Mouse (Mus musculus): ENCODE measurements around the gene Adcy1. TPM values are rescaled to one million over a fixed set of nuclear protein-coding genes. Genes with fewer than 3 reads are reported as not detected.

The Adcy1 gene
- polyA plus RNA-seq, 1 experiment from 2014 or later = 12.8 TPM

DNA sequence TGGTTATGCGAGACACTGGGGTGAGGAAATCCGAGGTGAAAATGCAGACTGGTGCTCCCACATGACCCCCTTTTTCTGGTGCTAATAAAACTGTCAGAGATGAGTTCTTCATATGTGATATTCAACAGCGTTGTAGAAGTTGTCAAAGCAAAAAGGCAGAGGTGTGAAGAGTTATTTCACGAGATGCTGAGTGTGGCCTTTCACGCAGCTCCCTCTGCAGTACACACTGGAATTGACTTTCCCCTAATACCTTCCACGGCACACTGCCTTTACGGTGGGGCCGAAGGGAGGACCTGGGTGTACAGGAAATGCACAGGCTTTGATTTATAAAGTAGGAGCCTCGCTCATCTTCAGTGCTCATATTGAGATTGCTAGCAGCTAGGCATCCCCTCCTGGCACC lies 129.8 kb downstream of the Adcy1 start:
- H3K27me3 ChIP-seq = no peaks in the 10 kb centered on the region
- no peak overlapping the region for H3K4me3 ChIP-seq
- H3K36me3 ChIP-seq = no peaks in the 10 kb centered on the region
- no peak overlapping the region for H3K4me2 ChIP-seq
- H3K9ac ChIP-seq = no peak overlapping the region
- WGBS = 83% methylated on average over 9 of the region's 9 CpGs
- no peaks in the 10 kb centered on the region for H3K9me3 ChIP-seq
- no peak for ATAC-seq (ENCODE audit: low FRiP score, low read depth)
- H3K4me1 ChIP-seq (replicated peaks) = no peaks in the 10 kb centered on the region
- H3K27ac ChIP-seq (replicated peaks) = no peak overlapping the region

- H3K9me3 ChIP-seq = no peaks in the 10 kb centered on the region
- no peak for ATAC-seq (ENCODE audit: low FRiP score, low read depth)
- H3K27me3 ChIP-seq = no peaks in the 10 kb centered on the region
- H3K4me3 ChIP-seq = no peak overlapping the region
- H3K4me1 ChIP-seq (replicated peaks) = no peaks in the 10 kb centered on the region
- WGBS = 97% methylated on average over 10 of the region's 10 CpGs
- no peak overlapping the region for H3K4me2 ChIP-seq
- H3K36me3 ChIP-seq = no peaks in the 10 kb centered on the region
- H3K9ac ChIP-seq = no peak overlapping the region
- no peak overlapping the region for H3K27ac ChIP-seq (replicated peaks)
These were observed 131.4 kb downstream of the Adcy1 start for GRCm38 (mm10) chr11:7194432-7195311.

DNA sequence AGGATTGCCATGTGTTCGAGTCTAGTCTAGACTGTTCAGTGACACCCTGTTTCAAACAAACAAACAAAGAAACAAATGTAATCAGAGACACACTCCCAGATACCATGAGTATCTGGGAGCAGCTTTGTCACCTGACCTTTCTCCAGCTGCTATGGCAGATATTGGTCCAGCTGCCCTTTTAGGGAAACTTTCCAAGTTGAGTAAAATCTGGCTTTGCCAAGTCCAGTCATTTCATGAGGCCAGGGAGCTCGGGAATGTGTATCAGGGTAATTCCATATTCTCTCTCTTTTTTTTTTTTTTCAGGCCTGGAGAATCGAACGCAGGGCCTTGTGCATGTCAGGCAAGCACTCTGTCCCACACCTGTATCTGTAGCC lies 132.0 kb downstream of the Adcy1 start:
- H3K4me2 ChIP-seq = no peak overlapping the region
- H3K9me3 ChIP-seq = no peaks in the 10 kb centered on the region
- no peak for ATAC-seq (ENCODE audit: low FRiP score, low read depth)
- no peaks in the 10 kb centered on the region for H3K36me3 ChIP-seq
- no peak overlapping the region for H3K27ac ChIP-seq (replicated peaks)
- no peaks in the 10 kb centered on the region for H3K4me1 ChIP-seq (replicated peaks)
- WGBS = 93% methylated on average over 4 of the region's 4 CpGs
- no peak overlapping the region for H3K4me3 ChIP-seq
- no peak overlapping the region for H3K9ac ChIP-seq
- no peaks in the 10 kb centered on the region for H3K27me3 ChIP-seq

DNA sequence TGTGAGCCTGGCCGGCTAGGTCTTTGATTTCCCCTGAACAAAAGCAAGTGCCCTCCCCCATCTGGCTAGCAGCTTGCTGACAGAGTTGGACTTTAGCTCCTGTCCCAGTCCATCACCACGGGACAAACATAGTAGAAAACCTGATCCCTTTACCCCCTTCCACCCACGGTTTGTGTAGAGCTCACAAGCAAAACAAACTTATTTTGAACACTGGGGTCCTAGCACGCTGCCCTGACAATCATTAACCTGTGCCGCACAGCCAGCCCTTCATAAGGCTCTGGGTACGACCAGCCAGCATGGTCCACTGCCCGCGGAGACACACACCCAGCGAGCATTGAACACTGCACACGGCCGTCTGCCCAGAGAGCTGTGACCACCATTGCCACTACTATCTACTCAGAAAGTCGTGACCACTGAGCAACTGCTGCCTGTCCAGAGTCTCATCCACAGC lies 134.2 kb downstream of the Adcy1 start, which contains the start of gene Igfbp1:
TSS of gene Igfbp1 (plus strand) at position 292 of the 451 bp plus-strand sequence.
- Histone ChIP-seq H3K9ac (no peak within 1 kb of the TSS), H3K36me3 (no peaks in the 10 kb centered on the region), H3K27ac (replicated peaks) (no peak within 1 kb of the TSS), H3K4me1 (replicated peaks) (no peaks in the 10 kb centered on the region), H3K4me2 (no peak within 1 kb of the TSS), H3K9me3 (no peaks in the 10 kb centered on the region), H3K27me3 (no peaks in the 10 kb centered on the region), H3K4me3 (no peak within 1 kb of the TSS)
- WGBS = 31% methylated on average over 12 of the region's 12 CpGs
- ATAC-seq (ENCODE audit: low FRiP score, low read depth) = no peak

DNA sequence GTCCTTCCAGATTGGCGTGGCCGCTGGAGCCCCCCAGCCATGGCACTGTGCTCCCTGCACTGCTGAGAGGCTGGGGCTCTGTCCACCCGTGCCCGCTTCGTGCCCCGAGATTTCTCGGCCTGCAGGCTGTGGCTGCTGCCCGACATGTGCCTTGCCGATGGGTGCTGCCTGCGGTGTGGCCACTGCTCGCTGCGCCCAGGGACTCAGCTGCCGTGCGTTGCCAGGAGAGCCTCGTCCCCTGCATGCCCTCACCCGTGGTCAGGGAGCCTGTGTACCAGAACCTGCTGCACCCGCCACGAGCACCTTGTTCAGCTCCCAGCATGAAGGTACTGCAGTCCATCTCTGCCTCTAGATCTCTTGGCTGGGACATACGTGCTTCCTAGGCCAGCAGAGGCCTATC lies 134.7 kb downstream of the Adcy1 start:
- Histone ChIP-seq H3K9ac (no peak overlapping the region), H3K36me3 (no peaks in the 10 kb centered on the region), H3K27me3 (no peaks in the 10 kb centered on the region), H3K4me1 (replicated peaks) (no peaks in the 10 kb centered on the region), H3K9me3 (no peaks in the 10 kb centered on the region), H3K4me3 (no peak overlapping the region), H3K4me2 (no peak overlapping the region), H3K27ac (replicated peaks) (no peak overlapping the region)
- ATAC-seq (ENCODE audit: low FRiP score, low read depth) = no peak
- WGBS = 93% methylated on average over 19 of the region's 19 CpGs

DNA sequence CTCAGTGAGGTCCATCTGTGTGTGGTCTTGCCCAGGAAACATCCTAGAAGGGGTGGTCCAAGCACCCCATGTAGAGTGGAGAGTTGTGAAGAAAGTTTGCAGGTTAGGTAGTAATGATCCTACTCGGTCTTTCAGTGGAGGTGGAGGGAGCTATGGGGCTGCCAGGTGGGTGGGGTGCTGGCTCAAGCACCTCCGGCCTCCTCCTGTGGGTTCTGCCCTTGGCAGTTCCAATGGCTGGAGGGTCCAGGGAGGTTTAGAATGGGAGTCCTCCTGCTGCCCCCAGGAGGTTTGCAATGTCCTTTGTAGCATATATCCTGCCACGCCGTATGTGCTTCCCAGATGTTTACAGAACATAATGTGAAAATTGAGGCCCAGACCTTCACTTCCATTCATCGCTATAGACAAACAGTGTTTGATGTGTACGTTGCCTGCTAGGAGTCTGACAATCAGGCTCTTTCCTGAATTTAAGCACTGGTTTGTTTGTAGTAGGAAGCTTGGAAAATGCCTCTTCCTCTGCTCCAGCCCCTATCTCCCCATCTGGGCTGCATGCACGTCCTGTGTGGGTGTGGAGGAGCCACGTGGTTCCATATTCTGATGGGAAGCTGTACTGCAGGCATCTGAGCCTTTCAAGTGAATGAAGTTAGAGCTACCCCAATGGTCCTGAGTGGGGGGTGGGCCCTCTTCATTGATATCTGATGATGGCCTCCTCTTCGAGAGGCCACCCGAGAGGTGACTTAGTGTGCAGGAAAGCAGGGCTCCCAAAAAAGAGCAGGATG lies 135.4 kb downstream of the Adcy1 start:
- no peak overlapping the region for H3K9ac ChIP-seq
- H3K4me1 ChIP-seq (replicated peaks) = no peaks in the 10 kb centered on the region
- no peak overlapping the region for H3K4me3 ChIP-seq
- H3K27me3 ChIP-seq = no peaks in the 10 kb centered on the region
- H3K9me3 ChIP-seq = no peaks in the 10 kb centered on the region
- 85% methylated on average over 10 of the region's 10 CpGs for WGBS
- no peak overlapping the region for H3K4me2 ChIP-seq
- no peaks in the 10 kb centered on the region for H3K36me3 ChIP-seq
- H3K27ac ChIP-seq (replicated peaks) = no peak overlapping the region
- ATAC-seq (ENCODE audit: low FRiP score, low read depth) = peak; percentile 28; the same call in 1 of the 2 replicates

GRCm38 (mm10) chr11:7199736-7200392 lies 136.6 kb downstream of the Adcy1 start:
- 57% methylated on average over 14 of the region's 14 CpGs for WGBS
- Histone ChIP-seq H3K4me1 (replicated peaks) (no peaks in the 10 kb centered on the region), H3K9ac (no peak overlapping the region), H3K27ac (replicated peaks) (no peak overlapping the region), H3K27me3 (no peaks in the 10 kb centered on the region), H3K4me3 (no peak overlapping the region), H3K36me3 (no peaks in the 10 kb centered on the region), H3K9me3 (no peaks in the 10 kb centered on the region), H3K4me2 (no peak overlapping the region)
- 0 out of 2 replicates have a peak, but pooled peaks have one; percentile 8 for ATAC-seq (ENCODE audit: low FRiP score, low read depth)

- H3K36me3 ChIP-seq = no peaks in the 10 kb centered on the region
- H3K27ac ChIP-seq (replicated peaks) = no peak overlapping the region
- no peak overlapping the region for H3K4me2 ChIP-seq
- no peak overlapping the region for H3K9ac ChIP-seq
- H3K27me3 ChIP-seq = no peaks in the 10 kb centered on the region
- WGBS = 86% methylated on average over 9 of the region's 9 CpGs
- H3K4me3 ChIP-seq = no peak overlapping the region
- no peak for ATAC-seq (ENCODE audit: low FRiP score, low read depth)
- H3K9me3 ChIP-seq = no peaks in the 10 kb centered on the region
- no peaks in the 10 kb centered on the region for H3K4me1 ChIP-seq (replicated peaks)
These were observed 137.1 kb downstream of the Adcy1 start for GRCm38 (mm10) chr11:7200393-7200783.

GRCm38 (mm10) chr11:7202206-7202605 lies 138.9 kb downstream of the Adcy1 start:
- no peaks in the 10 kb centered on the region for H3K9me3 ChIP-seq
- no peak overlapping the region for H3K9ac ChIP-seq
- no peaks in the 10 kb centered on the region for H3K4me1 ChIP-seq (replicated peaks)
- no peak overlapping the region for H3K27ac ChIP-seq (replicated peaks)
- no peak overlapping the region for H3K4me2 ChIP-seq
- no peaks in the 10 kb centered on the region for H3K36me3 ChIP-seq
- 87% methylated on average over 7 of the region's 7 CpGs for WGBS
- H3K4me3 ChIP-seq = no peak overlapping the region
- ATAC-seq (ENCODE audit: low FRiP score, low read depth) = no peak
- no peaks in the 10 kb centered on the region for H3K27me3 ChIP-seq

DNA sequence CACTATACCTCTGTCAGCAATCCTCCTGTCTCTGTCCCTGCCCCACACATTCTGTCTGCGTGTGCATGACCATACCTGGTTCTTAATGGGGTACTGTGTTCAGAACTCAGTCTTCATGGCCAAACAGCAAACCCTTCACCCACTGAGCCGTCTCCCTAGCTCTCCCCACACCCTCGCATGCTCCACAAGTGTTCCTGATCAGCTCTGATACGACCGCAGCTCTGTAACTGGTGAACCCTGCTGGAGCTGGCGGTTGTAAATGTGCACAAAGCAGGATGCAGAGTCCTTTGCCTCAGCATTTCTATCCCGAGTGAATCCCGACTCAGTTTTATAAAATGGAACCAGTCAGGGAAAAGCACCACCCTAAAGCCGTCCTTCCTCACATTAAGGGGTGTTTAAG lies 140.6 kb downstream of the Adcy1 start:
- WGBS = 89% methylated on average over 9 of the region's 9 CpGs
- Histone ChIP-seq H3K4me1 (replicated peaks) (no peaks in the 10 kb centered on the region), H3K4me3 (no peak overlapping the region)

GRCm38 (mm10) chr11:7210343-7210742 lies 147.1 kb downstream of the Adcy1 start:
- ATAC-seq (ENCODE audit: low FRiP score, low read depth) = no peak
- Histone ChIP-seq H3K36me3 (no peaks in the 10 kb centered on the region), H3K4me2 (no peak overlapping the region), H3K27me3 (0 out of 2 replicates have a peak, but pooled peaks cover 3% of the 10 kb centered on the region), H3K4me3 (no peak overlapping the region), H3K9me3 (no peaks in the 10 kb centered on the region), H3K9ac (no peak overlapping the region), H3K4me1 (replicated peaks) (peaks cover 33% of the 10 kb centered on the region), H3K27ac (replicated peaks) (no peak overlapping the region)
- 15% methylated on average over 6 of the region's 6 CpGs for WGBS

More for the DNA sequence above, 140.6 kb downstream of the Adcy1 start:
- H3K9ac ChIP-seq = no peak overlapping the region
- ATAC-seq (ENCODE audit: low FRiP score, low read depth) = no peak
- no peaks in the 10 kb centered on the region for H3K27me3 ChIP-seq
- no peak overlapping the region for H3K27ac ChIP-seq (replicated peaks)
- H3K4me2 ChIP-seq = no peak overlapping the region
- no peaks in the 10 kb centered on the region for H3K9me3 ChIP-seq
- H3K36me3 ChIP-seq = no peaks in the 10 kb centered on the region

DNA sequence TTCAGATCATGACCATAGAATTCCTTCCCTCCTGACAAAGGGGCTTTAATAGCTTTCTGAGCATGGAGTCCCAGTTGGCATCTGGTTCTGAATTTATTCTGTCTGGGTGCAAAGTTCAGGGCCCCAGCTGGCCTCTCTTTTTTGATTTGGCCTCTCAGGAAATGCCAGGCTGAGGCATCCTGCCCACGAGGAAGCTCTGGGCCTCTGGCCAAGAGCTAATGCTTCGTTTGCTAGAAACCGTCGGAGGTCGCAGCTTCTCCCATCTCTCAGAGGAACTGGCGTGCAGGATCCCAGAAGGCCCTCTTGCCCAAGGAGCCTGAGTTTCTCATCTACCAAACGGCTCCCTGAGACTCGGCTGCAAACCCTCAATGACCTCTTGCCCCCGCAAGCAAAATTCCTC lies 147.9 kb downstream of the Adcy1 start:
- 13% methylated on average over 9 of the region's 9 CpGs for WGBS
- Histone ChIP-seq H3K4me1 (replicated peaks) (peaks cover 33% of the 10 kb centered on the region), H3K36me3 (no peaks in the 10 kb centered on the region), H3K4me2 (peak overlapping the region; percentile 34), H3K4me3 (no peak overlapping the region), H3K9me3 (no peaks in the 10 kb centered on the region), H3K27ac (replicated peaks) (no peak overlapping the region), H3K9ac (no peak overlapping the region), H3K27me3 (0 out of 2 replicates have a peak, but pooled peaks cover 3% of the 10 kb centered on the region)
- ATAC-seq (ENCODE audit: low FRiP score, low read depth) = no peak
